Mouse (Mus musculus) MN1 (cell line): ENCODE data around the gene Cbarp.

ENCODE experiments used
- DNase-seq: peaks from one replicate; pipeline ENCODE4 v3.0.0-alpha.2; 2016; ENCODE audit warnings: low spot score

The Cbarp gene

GRCm38 (mm10) chr10:80144864-80145838 lies 4.5 kb upstream of the Cbarp start:
- DNase-seq = peak; percentile 90

DNA sequence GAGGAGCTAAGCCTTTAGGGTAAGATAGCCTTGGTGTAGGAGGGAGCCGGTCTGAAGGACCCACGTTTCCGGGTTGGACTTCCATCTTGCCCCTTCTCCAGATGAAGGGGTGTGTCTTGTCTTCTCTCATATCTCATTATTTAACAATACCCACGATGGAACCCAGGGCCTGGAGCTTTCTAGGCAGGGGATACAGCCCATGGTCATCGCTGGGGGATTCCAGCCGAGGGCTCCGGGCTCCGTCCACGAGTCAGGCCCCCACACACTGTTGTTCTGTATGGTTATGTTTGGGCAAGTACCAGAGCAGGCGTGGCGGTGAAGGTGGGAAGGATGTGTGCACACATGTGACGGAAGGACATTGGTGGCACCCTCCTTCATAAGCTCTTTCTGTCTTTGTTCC lies 3.5 kb upstream of the Cbarp start:
- DNase-seq = no peak

GRCm38 (mm10) chr10:80143664-80144063 lies 3.0 kb upstream of the Cbarp start:
- no peak for DNase-seq

DNA sequence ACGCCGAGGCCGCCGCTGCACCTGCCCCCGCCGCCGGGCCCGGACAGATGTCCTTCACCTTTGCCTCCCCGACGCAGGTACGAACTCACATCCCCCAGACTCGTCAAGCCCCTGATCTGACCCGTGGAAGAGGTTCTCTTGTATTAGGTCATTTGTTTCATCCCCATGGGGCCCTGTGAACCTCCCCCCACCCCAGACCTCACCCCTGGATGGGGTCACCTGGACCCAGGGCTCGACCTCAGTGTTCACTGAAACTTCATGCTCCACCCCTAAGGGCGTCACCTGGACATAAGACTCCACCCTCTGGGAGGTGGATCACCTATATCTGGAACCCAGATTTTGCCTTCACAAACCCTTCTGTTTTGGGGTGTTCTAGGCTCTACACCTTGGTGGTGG lies 1.9 kb upstream of the Cbarp start:
- peak; percentile 56 for DNase-seq

DNA sequence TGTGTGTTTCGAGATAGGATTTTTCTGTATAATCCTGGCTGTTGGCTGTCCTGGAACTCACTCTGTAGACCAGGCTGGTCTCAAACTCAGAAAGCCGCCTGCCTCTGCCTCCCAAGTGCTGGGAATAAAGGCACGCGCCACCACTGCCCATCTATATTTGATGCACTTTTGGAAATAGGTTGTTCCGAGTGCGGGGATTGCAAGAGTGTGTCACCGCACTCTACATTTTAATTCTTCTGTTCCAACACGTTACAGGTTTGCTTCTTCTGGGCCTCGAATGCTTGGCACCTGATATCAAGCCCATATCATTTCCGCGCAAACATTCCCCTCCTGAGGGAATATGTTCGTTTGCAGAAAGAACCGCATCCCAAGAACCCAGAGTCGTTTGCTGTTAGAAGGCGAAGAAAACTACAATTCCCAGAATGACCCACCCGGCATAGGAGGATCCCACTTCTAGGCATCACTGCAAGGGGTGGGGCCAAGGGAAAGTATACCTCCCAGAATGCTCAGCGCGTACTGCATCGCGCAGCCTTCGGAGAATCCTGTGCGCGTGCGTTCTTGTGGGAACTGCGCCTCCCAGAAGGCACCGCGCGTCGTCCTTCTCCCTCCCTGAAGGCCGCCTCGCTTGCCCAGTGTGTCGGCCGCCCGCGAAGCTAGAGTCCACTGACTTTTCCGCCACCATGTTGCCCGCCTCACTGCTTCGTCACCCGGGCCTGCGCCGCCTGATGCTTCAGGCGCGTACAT lies 1.3 kb upstream of the Cbarp start:
- peak; percentile 100 for DNase-seq

GRCm38 (mm10) chr10:80141243-80141642 lies 608 bp upstream of the Cbarp start:
- DNase-seq = peak; percentile 99

DNA sequence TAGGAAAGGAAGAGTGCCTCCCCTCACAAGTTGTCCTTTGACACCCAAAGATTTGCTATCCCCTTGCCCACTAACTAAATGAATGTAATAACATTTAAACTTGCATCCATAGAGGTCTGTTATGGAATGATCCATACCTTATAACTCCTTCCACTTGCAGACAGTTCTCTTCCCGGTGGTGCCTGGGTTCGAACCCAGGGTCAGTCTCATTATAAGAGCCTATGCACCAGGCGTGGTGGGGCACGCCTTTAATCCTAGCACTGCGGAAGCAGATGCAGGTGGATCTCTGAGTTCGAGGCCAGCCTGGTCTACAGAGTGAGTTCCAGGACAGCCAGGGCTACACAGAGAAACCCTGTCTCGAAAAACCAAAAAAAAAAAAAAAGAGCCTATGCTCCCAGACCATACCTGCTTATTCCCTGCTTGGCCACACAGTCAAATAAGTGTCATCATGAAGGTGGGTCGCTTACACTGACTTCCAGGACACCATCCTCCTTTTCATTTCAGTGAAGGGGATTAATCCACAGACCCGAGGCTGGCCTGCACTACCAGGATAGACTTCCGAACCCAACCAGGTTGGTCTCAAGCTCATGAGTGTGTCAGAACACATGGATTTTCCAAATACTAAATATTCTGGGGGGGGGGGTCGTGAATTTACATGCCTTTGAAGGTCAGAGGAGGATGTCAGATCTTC lies 515 bp downstream of the Cbarp start:
- DNase-seq = peak; percentile 20

GRCm38 (mm10) chr10:80139439-80139775 lies 1.2 kb downstream of the Cbarp start:
- DNase-seq = no peak

- peak; percentile 78 for DNase-seq
Observed at GRCm38 (mm10) chr10:80138553-80139438, 1.8 kb downstream of the Cbarp start, which contains the start of gene Atp5d. TSS of gene Atp5d (plus strand) at chr10:80138632.

GRCm38 (mm10) chr10:80137626-80138552 lies 2.7 kb downstream of the Cbarp start:
- DNase-seq = peak; percentile 62

GRCm38 (mm10) chr10:80136952-80137625 lies 3.5 kb downstream of the Cbarp start:
- DNase-seq = peak; percentile 44

GRCm38 (mm10) chr10:80136179-80136951 lies 4.3 kb downstream of the Cbarp start:
- DNase-seq = no peak

GRCm38 (mm10) chr10:80135641-80136040 lies 5.0 kb downstream of the Cbarp start:
- DNase-seq = no peak

- DNase-seq = peak; percentile 36
Observed at GRCm38 (mm10) chr10:80135161-80135560, 5.5 kb downstream of the Cbarp start.

GRCm38 (mm10) chr10:80134421-80134820 lies 6.2 kb downstream of the Cbarp start:
- DNase-seq = peak; percentile 62

DNA sequence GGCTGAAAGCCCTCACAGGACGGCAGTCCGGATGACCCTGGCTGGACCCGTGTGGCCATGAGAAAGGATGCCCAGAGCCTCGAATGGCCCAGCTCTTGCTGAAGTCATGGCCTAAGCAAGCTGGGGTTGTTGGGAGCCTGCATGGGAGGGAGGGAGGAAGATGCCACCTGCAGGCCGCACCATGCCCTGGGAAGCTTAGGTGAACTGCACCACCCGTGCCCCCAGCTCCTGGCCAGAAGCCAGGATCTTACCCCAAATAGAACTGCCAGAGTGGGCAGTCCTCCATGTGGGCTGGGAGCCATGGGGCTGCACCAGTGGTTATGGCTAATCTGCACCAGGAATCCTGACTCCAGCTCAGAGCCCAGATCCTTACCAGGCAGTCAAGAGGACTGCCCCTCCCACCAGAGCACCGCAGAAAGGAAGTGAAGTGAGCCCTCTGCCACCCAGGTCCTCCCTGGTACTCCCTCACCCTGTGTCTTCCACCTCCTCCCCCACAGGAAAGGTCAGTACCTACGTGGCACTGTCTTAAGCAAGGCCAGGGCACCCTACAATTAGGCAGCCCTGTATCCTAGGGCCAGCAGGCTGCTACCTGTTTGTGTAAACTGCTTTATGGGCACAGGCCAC lies 7.3 kb downstream of the Cbarp start:
- DNase-seq = peak; percentile 94

DNA sequence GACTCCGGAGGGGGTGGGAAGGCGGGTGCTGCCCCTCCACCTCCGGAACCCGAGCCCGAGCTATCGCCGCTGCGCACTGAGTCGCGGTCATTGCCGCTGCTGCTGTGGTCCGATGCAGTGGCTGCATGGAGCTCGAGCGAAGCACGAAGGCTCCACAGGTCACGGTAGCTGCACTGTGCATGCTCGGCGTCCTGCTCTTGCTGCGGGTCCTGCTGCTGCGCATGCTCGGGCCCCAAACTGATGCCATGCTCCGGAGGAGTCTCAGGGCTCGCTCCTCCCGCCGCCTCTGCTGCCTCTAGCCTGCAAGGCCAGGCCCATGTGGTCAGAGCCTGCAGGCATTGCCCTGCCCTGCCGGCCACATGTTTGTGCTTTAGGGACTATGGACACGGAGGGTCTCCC lies 8.7 kb downstream of the Cbarp start:
- no peak for DNase-seq

DNA sequence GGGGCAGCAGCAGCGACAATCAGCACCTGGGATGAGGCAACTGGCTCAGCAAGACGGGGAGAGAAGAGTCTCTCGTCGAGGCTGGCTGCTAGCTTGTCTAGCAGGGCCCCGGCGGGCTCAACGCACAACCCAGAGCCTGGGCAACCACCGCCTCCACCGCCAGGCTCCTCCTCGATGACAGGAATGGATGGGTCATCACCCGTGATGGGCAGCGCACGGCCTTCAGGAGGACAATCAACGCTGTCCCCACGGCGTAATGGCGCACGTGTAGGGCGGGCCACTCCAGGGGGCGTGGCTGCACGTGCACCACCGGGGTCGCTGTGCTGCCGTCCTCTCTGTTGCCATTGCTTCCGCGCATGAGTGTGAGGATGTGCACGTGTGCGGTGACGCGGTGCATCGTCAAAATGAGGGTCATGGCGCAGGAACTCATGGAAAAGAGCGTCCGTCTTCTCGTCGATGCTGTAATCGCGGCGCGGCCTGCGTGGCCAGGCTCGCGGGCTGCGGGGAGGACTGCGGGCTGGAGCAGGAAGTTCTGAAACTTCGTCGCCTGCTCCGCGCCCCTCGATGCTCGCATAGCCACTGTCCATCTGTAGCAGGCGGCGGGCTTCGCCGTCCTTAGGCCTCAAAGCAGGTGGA lies 9.2 kb downstream of the Cbarp start:
- no peak for DNase-seq
